Mouse (Mus musculus): ENCODE measurements around the gene Gm7138. TPM values are rescaled to one million over a fixed set of nuclear protein-coding genes. Genes with fewer than 3 reads are reported as not detected.
"Not testable (repeated sequence)": the region's sequence is repeated elsewhere in the genome, so short reads cannot be mapped to it uniquely, and the experiment has no call there.

The Gm7138 gene
- polyA plus RNA-seq, 1 experiment from 2014 or later, result not detected

GRCm38 (mm10) chr10:77787876-77788275 is 11.1 kb upstream of the Gm7138 start, which contains the start of gene Gm7137:
TSS of gene Gm7137 (minus strand) at chr10:77788200.
- ATAC-seq (ENCODE audit: low FRiP score), result not testable (repeated sequence)
- 43% methylated on average over 1 of the region's 1 CpGs for WGBS

GRCm38 (mm10) chr10:77783396-77783795 is 6.7 kb upstream of the Gm7138 start:
- H3K4me1 ChIP-seq; H3K4me3 ChIP-seq (replicated peaks); H3K9me3 ChIP-seq; H3K27ac ChIP-seq; H3K4me2 ChIP-seq; H3K9ac ChIP-seq; H3K27me3 ChIP-seq; H3K36me3 ChIP-seq (replicated peaks); ATAC-seq (ENCODE audit: low FRiP score): not testable (repeated sequence)
- WGBS, result 70% methylated on average over 3 of the region's 3 CpGs

More at GRCm38 (mm10) chr10:77787876-77788275, 11.1 kb upstream of the Gm7138 start, which contains the start of gene Gm7137:
- H3K27me3 ChIP-seq; H3K9me3 ChIP-seq; H3K4me3 ChIP-seq (replicated peaks); H3K4me1 ChIP-seq; H3K4me2 ChIP-seq; H3K27ac ChIP-seq; H3K9ac ChIP-seq; H3K36me3 ChIP-seq (replicated peaks): not testable (repeated sequence)

- H3K4me1 ChIP-seq; H3K4me2 ChIP-seq; H3K27ac ChIP-seq; H3K36me3 ChIP-seq (replicated peaks); H3K9me3 ChIP-seq; H3K27me3 ChIP-seq; H3K4me3 ChIP-seq (replicated peaks); ATAC-seq (ENCODE audit: low FRiP score); H3K9ac ChIP-seq: not testable (repeated sequence)
- no CpG with 5 or more reads among the region's 1 CpGs for WGBS
Measured at GRCm38 (mm10) chr10:77782442-77782841, 5.7 kb upstream of the Gm7138 start, which contains the start of gene Gm3250. TSS of gene Gm3250 (minus strand) at chr10:77782542.

GRCm38 (mm10) chr10:77772142-77772541 is 4.6 kb downstream of the Gm7138 start:
- not testable (repeated sequence) for H3K4me2 ChIP-seq; H3K4me1 ChIP-seq; H3K36me3 ChIP-seq (replicated peaks); H3K27me3 ChIP-seq; ATAC-seq (ENCODE audit: low FRiP score); H3K9me3 ChIP-seq; H3K27ac ChIP-seq; H3K4me3 ChIP-seq (replicated peaks); H3K9ac ChIP-seq
- WGBS, result 92% methylated on average over 1 of the region's 3 CpGs

GRCm38 (mm10) chr10:77771225-77771624 is 5.5 kb downstream of the Gm7138 start, which contains the start of gene Gm3238:
TSS of gene Gm3238 (minus strand) at chr10:77771325.
- H3K9me3 ChIP-seq; H3K4me2 ChIP-seq; H3K27ac ChIP-seq; ATAC-seq (ENCODE audit: low FRiP score); H3K27me3 ChIP-seq; H3K4me3 ChIP-seq (replicated peaks); H3K36me3 ChIP-seq (replicated peaks); H3K9ac ChIP-seq; H3K4me1 ChIP-seq: not testable (repeated sequence)
- WGBS, result 38% methylated on average over 1 of the region's 1 CpGs

- H3K36me3 ChIP-seq (replicated peaks), result no peaks in the 10 kb centered on the region
- H3K27ac ChIP-seq, result no peak overlapping the region
- H3K27me3 ChIP-seq, result no peaks in the 10 kb centered on the region
- H3K9ac ChIP-seq, result no peak overlapping the region
- no peak overlapping the region for H3K4me3 ChIP-seq (replicated peaks)
- no peak overlapping the region for H3K4me2 ChIP-seq
- H3K9me3 ChIP-seq, result no peaks in the 10 kb centered on the region
- 77% methylated on average over 1 of the region's 1 CpGs for WGBS
- no peak for ATAC-seq (ENCODE audit: low FRiP score)
- no peaks in the 10 kb centered on the region for H3K4me1 ChIP-seq
Measured at GRCm38 (mm10) chr10:77769727-77770126, 7.0 kb downstream of the Gm7138 start.

GRCm38 (mm10) chr10:77759582-77759981 is 17.2 kb downstream of the Gm7138 start, which contains the start of gene Gm3233:
TSS of gene Gm3233 (minus strand) at chr10:77759682.
- H3K27ac ChIP-seq; H3K36me3 ChIP-seq (replicated peaks); H3K27me3 ChIP-seq; ATAC-seq (ENCODE audit: low FRiP score); H3K4me1 ChIP-seq; H3K4me2 ChIP-seq; H3K9me3 ChIP-seq; H3K9ac ChIP-seq; H3K4me3 ChIP-seq (replicated peaks): not testable (repeated sequence)
- WGBS, result no CpG with 5 or more reads among the region's 1 CpGs

GRCm38 (mm10) chr10:77753448-77753847 is 23.3 kb downstream of the Gm7138 start:
- Histone ChIP-seq H3K4me3 (replicated peaks) (no peak overlapping the region), H3K4me2 (no peak overlapping the region), H3K4me1 (no peaks in the 10 kb centered on the region), H3K9ac (no peak overlapping the region), H3K27ac (no peak overlapping the region), H3K9me3 (no peaks in the 10 kb centered on the region), H3K36me3 (replicated peaks) (no peaks in the 10 kb centered on the region), H3K27me3 (no peaks in the 10 kb centered on the region)
- ATAC-seq (ENCODE audit: low FRiP score), result no peak

- H3K36me3 ChIP-seq (replicated peaks); H3K4me3 ChIP-seq (replicated peaks); H3K4me2 ChIP-seq; ATAC-seq (ENCODE audit: low FRiP score); H3K27me3 ChIP-seq; H3K4me1 ChIP-seq; H3K9ac ChIP-seq; H3K9me3 ChIP-seq; H3K27ac ChIP-seq: not testable (repeated sequence)
- 67% methylated on average over 3 of the region's 3 CpGs for WGBS
Measured at GRCm38 (mm10) chr10:77752312-77752711, 24.4 kb downstream of the Gm7138 start.

- not testable (repeated sequence) for H3K4me1 ChIP-seq; H3K27me3 ChIP-seq; ATAC-seq (ENCODE audit: low FRiP score); H3K36me3 ChIP-seq (replicated peaks); H3K27ac ChIP-seq; H3K4me2 ChIP-seq; H3K4me3 ChIP-seq (replicated peaks); H3K9ac ChIP-seq; H3K9me3 ChIP-seq
- 86% methylated on average over 1 of the region's 1 CpGs for WGBS
Measured at GRCm38 (mm10) chr10:77751254-77751653, 25.5 kb downstream of the Gm7138 start, which contains the start of gene Gm9736. TSS of gene Gm9736 (minus strand) at chr10:77751354.

- H3K4me2 ChIP-seq; ATAC-seq (ENCODE audit: low FRiP score); H3K9ac ChIP-seq; H3K4me3 ChIP-seq (replicated peaks); H3K4me1 ChIP-seq; H3K27ac ChIP-seq; H3K9me3 ChIP-seq; H3K27me3 ChIP-seq; H3K36me3 ChIP-seq (replicated peaks): not testable (repeated sequence)
- 83% methylated on average over 1 of the region's 1 CpGs for WGBS
Measured at GRCm38 (mm10) chr10:77750686-77751085, 26.1 kb downstream of the Gm7138 start.

GRCm38 (mm10) chr10:77741924-77742688 is 34.6 kb downstream of the Gm7138 start, which contains the start of gene Gm18596:
TSS of gene Gm18596 (minus strand) at chr10:77742638.
- 59% methylated on average over 5 of the region's 5 CpGs for whole genome bisulfite sequencing
- ATAC-seq (ENCODE audit: low FRiP score); H3K36me3 ChIP-seq (replicated peaks); H3K27me3 ChIP-seq; H3K9ac ChIP-seq; H3K9me3 ChIP-seq; H3K4me3 ChIP-seq (replicated peaks); H3K4me2 ChIP-seq: not testable (repeated sequence)
- H3K27ac ChIP-seq, result peak within 1 kb of the TSS; percentile 43; the same call in 1 of the 2 replicates
- peaks cover 16% of the 10 kb centered on the region for H3K4me1 ChIP-seq

GRCm38 (mm10) chr10:77738929-77739328 is 37.8 kb downstream of the Gm7138 start:
- WGBS, result 93% methylated on average over 4 of the region's 4 CpGs
- Histone ChIP-seq H3K4me3 (replicated peaks) (no peak overlapping the region), H3K9ac (no peak overlapping the region), H3K4me1 (peaks cover 17% of the 10 kb centered on the region), H3K27ac (no peak overlapping the region), H3K36me3 (replicated peaks) (no peaks in the 10 kb centered on the region), H3K4me2 (no peak overlapping the region), H3K9me3 (no peaks in the 10 kb centered on the region), H3K27me3 (no peaks in the 10 kb centered on the region)
- no peak for ATAC-seq (ENCODE audit: low FRiP score)
